Mouse (Mus musculus) MN1 (cell line): ENCODE measurements around the gene Tarm1.

Experiments used
- DNase-seq: peaks from one replicate; pipeline ENCODE4 v3.0.0-alpha.2; 2016; ENCODE audit warnings: low spot score

Gene Tarm1

DNA sequence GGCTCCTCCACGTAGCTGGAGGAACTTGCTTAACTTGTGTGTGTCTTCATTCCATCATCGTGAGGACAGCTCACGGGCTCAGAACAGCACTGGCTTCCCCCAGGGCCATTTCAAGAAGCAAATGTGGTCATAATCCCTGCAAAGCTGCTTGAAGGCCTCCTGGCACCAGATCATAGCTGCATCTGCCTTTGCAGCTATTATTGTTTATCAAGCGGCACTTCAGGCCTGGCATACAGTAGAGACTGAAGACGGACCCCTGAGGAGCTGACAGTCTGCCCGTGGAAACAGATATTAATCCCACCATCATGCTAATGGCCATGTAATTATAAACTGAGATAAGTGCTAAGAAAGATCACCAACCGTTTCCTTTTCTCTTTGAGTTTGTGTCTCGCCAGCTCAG is 61.9 kb downstream of the Tarm1 start:
- DNase-seq = no peak

DNA sequence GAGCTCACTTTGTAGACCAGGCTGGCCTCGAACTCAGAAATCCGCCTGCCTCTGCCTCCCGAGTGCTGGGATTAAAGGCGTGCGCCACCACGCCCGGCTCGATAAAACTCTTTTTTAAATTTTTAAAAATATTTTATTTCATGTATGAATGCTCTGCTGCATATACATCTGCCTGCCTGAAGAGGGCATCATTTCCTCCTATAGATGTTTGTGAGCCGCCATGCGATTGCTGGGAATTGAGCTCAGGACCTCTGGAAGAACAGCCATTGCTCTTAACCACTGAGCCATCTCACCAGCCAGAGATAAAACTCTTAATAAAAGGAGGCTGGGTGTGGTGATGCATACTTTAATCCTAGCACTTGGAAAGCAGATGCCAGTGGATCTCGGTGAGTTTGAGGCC is 62.4 kb downstream of the Tarm1 start:
- DNase-seq = no peak

DNA sequence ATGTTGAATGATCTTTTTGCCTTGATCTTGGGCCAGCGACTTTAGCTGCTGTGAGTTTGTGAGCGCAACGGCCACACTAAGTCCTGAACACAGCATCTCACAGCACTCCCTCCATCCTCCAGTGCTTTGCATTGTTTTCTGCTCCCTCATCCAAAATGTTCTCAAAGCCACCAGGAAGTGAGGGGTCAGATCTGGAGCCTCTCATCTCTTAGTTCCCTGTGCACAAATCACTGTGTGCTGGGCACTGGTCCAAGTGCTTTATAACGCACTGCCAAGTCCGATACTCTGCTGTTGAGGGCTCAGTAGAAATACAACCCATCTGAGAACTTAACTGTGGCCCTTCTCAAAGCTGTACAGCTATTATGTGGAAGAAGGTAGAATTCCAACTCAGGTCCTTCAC is 64.5 kb downstream of the Tarm1 start:
- DNase-seq = no peak
